Mouse (Mus musculus): Measurements from ENCODE around the gene Adamtsl5.
"Not testable (repeated sequence)": the region's sequence is repeated elsewhere in the genome, so short reads cannot be mapped to it uniquely, and the experiment has no call there.

Gene Adamtsl5

GRCm38 (mm10) chr10:80371983-80372382, 23.8 kb upstream of the Adamtsl5 start:
- DNase-seq, result no peak

GRCm38 (mm10) chr10:80371411-80371966, 23.3 kb upstream of the Adamtsl5 start:
- peak; percentile 86 for DNase-seq

GRCm38 (mm10) chr10:80369995-80370747, 22.0 kb upstream of the Adamtsl5 start:
- peak; percentile 68 for DNase-seq

GRCm38 (mm10) chr10:80368392-80368791, 20.2 kb upstream of the Adamtsl5 start:
- DNase-seq, result no peak

GRCm38 (mm10) chr10:80367954-80368353, 19.7 kb upstream of the Adamtsl5 start:
- DNase-seq, result no peak

- no peak for DNase-seq
Measured at GRCm38 (mm10) chr10:80365736-80366135, 17.5 kb upstream of the Adamtsl5 start.

GRCm38 (mm10) chr10:80363734-80364133, 15.5 kb upstream of the Adamtsl5 start:
- no peak for DNase-seq

- DNase-seq, result no peak
Measured at GRCm38 (mm10) chr10:80357994-80358639, 9.9 kb upstream of the Adamtsl5 start.

GRCm38 (mm10) chr10:80357336-80357735, 9.1 kb upstream of the Adamtsl5 start:
- no peak for DNase-seq

- DNase-seq, result no peak
Measured at GRCm38 (mm10) chr10:80356737-80357136, 8.5 kb upstream of the Adamtsl5 start.

GRCm38 (mm10) chr10:80356001-80356682, 7.9 kb upstream of the Adamtsl5 start, which contains the start of gene Plk5:
Gene Plk5, plus strand, starts transcription at chr10:80356459.
- peak; percentile 41 for DNase-seq

GRCm38 (mm10) chr10:80355431-80355830, 7.2 kb upstream of the Adamtsl5 start:
- DNase-seq, result no peak

GRCm38 (mm10) chr10:80352727-80353126, 4.5 kb upstream of the Adamtsl5 start:
- no peak for DNase-seq

- no peak for DNase-seq
Measured at GRCm38 (mm10) chr10:80351896-80352295, 3.7 kb upstream of the Adamtsl5 start.

- peak; percentile 95 for DNase-seq
Measured at GRCm38 (mm10) chr10:80350292-80350691, 2.1 kb upstream of the Adamtsl5 start.

GRCm38 (mm10) chr10:80348981-80349380, 769 bp upstream of the Adamtsl5 start:
- peak; percentile 30 for DNase-seq

- DNase-seq, result no peak
Measured at GRCm38 (mm10) chr10:80347514-80347967, 671 bp downstream of the Adamtsl5 start.

GRCm38 (mm10) chr10:80345929-80346328, 2.3 kb downstream of the Adamtsl5 start:
- not testable (repeated sequence) for DNase-seq

- peak; percentile 58 for DNase-seq
Measured at GRCm38 (mm10) chr10:80345122-80345521, 3.1 kb downstream of the Adamtsl5 start.

GRCm38 (mm10) chr10:80344131-80344661, 4.0 kb downstream of the Adamtsl5 start:
- DNase-seq, result no peak

- DNase-seq, result no peak
Measured at GRCm38 (mm10) chr10:80343425-80343895, 4.8 kb downstream of the Adamtsl5 start.

GRCm38 (mm10) chr10:80342749-80343424, 5.3 kb downstream of the Adamtsl5 start:
- DNase-seq, result peak; percentile 53

All from thymus, postnatal 4 days (tissue).